Comparison of ENCODE assay signal across 9 mouse cellular contexts in genomic region chr17:26368336-26368992, GRCm38 (mm10). TPM values are rescaled to one million over a fixed set of nuclear protein-coding genes. Genes with fewer than 3 reads are reported as not detected.
A peak's percentile ranks its signal among the peaks of the same experiment; 100 is the strongest.
DNase-seq lines count a peak whose midpoint lies in the region; ATAC-seq and TF ChIP-seq lines count a peak whose summit lies in the region.
"Had no signal": no experiment of that assay in that cellular context is flagged by ENCODE, and none has a peak within 500 bp of the region (broad histone marks: within the 10 kb centered on the region; RNA-seq: fewer than 3 reads in every experiment).

No protein-coding gene starts in this region.

- peaks cover 42% of the 10 kb centered on the region for H3K4me1 ChIP-seq in kidney, embryonic 16.5 days (ENCODE audit: insufficient read depth, low read length)
- H3K4me1 ChIP-seq: liver, embryonic 15.5 days had no signal

- 48% methylated on average over 10 of the region's 10 CpGs for WGBS in kidney, embryonic 16.5 days

- DNase-seq in ES-CJ7 (ENCODE audit: low read depth, low spot score) = peak; percentile 11
- DNase-seq in Muller cell, postnatal 12 days (ENCODE audit: inconsistent ontology term) = peak; percentile 19
- DNase-seq in gastrocnemius, postnatal 14 days = peak; percentile 73
- peak; percentile 58 for DNase-seq in ovary, adult 18-20 months (ENCODE audit: low spot score)
- DNase-seq in cerebellum, adult 18-20 months = no peak
- no peak for DNase-seq in layer of hippocampus, adult 2 months (ENCODE audit: low spot score in 2 of 2)

- no peaks in the 10 kb centered on the region for H3K9me3 ChIP-seq in kidney, embryonic 16.5 days (ENCODE audit: low read length)
- H3K9me3 ChIP-seq: liver, embryonic 15.5 days had no signal

- H3K9ac ChIP-seq in kidney, embryonic 16.5 days (replicated peaks; ENCODE audit: low read length) = no peak overlapping the region
- H3K9ac ChIP-seq: liver, embryonic 15.5 days had no signal

- intact Hi-C loops in gastrocnemius, postnatal 14 days (cut with DNase I; ENCODE audit: low total_unique reads) = no loop called here

- no peak overlapping the region for H3K4me3 ChIP-seq in kidney, embryonic 16.5 days (ENCODE audit: low read length)
- no peak overlapping the region for H3K4me3 ChIP-seq in layer of hippocampus, adult 2 months
- H3K4me3 ChIP-seq: liver, embryonic 15.5 days had no signal

- no peak overlapping the region for H3K4me2 ChIP-seq in kidney, embryonic 16.5 days (replicated peaks; ENCODE audit: low read depth, low read length)
- H3K4me2 ChIP-seq: liver, embryonic 15.5 days had no signal

- no peaks in the 10 kb centered on the region for H3K36me3 ChIP-seq in kidney, embryonic 16.5 days (ENCODE audit: insufficient read depth, low read length)
- H3K36me3 ChIP-seq: liver, embryonic 15.5 days had no signal

- ATAC-seq in kidney, embryonic 16.5 days (ENCODE audit: low FRiP score, low TSS enrichment) = peak; percentile 85
- ATAC-seq in inflammation-experienced regulatory T-cells, adult 6 months = no peak

- H3K27ac ChIP-seq in kidney, embryonic 16.5 days (ENCODE audit: low read length) = peak overlapping the region; percentile 37; the same call in 1 of the 2 replicates
- no peak overlapping the region for H3K27ac ChIP-seq in layer of hippocampus, adult 2 months
- H3K27ac ChIP-seq: liver, embryonic 15.5 days had no signal

- no peak for TF ChIP-seq CTCF in layer of hippocampus, adult 2 months (conservative IDR thresholded peaks at IDR 0.05)

- no peaks in the 10 kb centered on the region for H3K27me3 ChIP-seq in kidney, embryonic 16.5 days (ENCODE audit: insufficient read depth, low read length)

RNA-seq across cellular contexts. Expression of gene Neurl1b, which starts 46.2 kb away (rescaled TPM):
- 1 to 10 TPM; 8.4 TPM for total RNA-seq in gastrocnemius, postnatal 14 days (2021)
- polyA plus RNA-seq in kidney, embryonic 16.5 days (2015; fragmentation: Nextera tagmentation; extraction: Ambion mirVana) = 1.7 and 2.4 TPM in 2 replicates
- total RNA-seq in layer of hippocampus, adult 2 months (2021) = 10 to 100 TPM; 68.8 to 75.0 TPM
- 1 to 10 TPM in 1 of 3 experiments, not detected in 2; 1.2 TPM for polyA plus RNA-seq in inflammation-experienced regulatory T-cells, adult 6 months (2017; shearing (Covaris generic))

Comparison
In these comparisons a context has a peak if more than half of its experiments do, and no peak if none do; other contexts are left out.
1. DNase-seq: peak in ES-CJ7 (single experiment), Muller cell, postnatal 12 days (single experiment), gastrocnemius, postnatal 14 days (single experiment) and ovary, adult 18-20 months (single experiment); none in cerebellum, adult 18-20 months (0 of 2) and layer of hippocampus, adult 2 months (0 of 2).
2. RNA of gene Neurl1b, which starts 46.2 kb away (total RNA-seq): 68.8 to 75.0 TPM in layer of hippocampus, adult 2 months; 8.4 TPM in gastrocnemius, postnatal 14 days; every median in the first group is over 4 times any median in the second.